Mouse (Mus musculus) left cerebral cortex, adult 2 months (tissue): Measurements from ENCODE around the gene Tsnaxip1. TPM values are rescaled to one million over a fixed set of nuclear protein-coding genes. Genes with fewer than 3 reads are reported as not detected.
"Not testable (repeated sequence)": the region's sequence is repeated elsewhere in the genome, so short reads cannot be mapped to it uniquely, and the experiment has no call there.

Source experiments
- DNase-seq, 2 experiments: peaks; one replicate each; pipeline ENCODE4 v3.0.0; 2021 to 2022; ENCODE audit warnings: low spot score in 2 of 2, mixed read lengths in 1 of 2; ENCODE audit errors: extremely low spot score in 1 of 2
- H3K27ac ChIP-seq: fragments of 200-600 bp; 2 replicates; pipeline ENCODE4 v1.8.1; 2022
- H3K4me3 ChIP-seq: fragments of 200-600 bp; 2 replicates; pipeline ENCODE4 v1.8.1; 2022
- CTCF ChIP-seq: fragments of 200-600 bp; IDR thresholded peaks from 2 replicates; pipeline ENCODE4 v1.8.1; 2022; ENCODE audit warnings: antibody characterized with exemption, mild to moderate bottlenecking, moderate library complexity
- intact Hi-C: fragments of 180-260 bp; cut with DNase I; formaldehyde crosslinking; loops from one replicate; pipeline ENCODE4 v1.15.1; 2025
- total RNA-seq, 2 experiments: library from RNA; stranded (reverse); gene quantifications; 2 replicates each; pipeline ENCODE4 v1.2.3; 2021

The Tsnaxip1 gene
- total RNA-seq, 2 experiments from 2014 or later = 0.44 TPM; not detected in 1

DNA sequence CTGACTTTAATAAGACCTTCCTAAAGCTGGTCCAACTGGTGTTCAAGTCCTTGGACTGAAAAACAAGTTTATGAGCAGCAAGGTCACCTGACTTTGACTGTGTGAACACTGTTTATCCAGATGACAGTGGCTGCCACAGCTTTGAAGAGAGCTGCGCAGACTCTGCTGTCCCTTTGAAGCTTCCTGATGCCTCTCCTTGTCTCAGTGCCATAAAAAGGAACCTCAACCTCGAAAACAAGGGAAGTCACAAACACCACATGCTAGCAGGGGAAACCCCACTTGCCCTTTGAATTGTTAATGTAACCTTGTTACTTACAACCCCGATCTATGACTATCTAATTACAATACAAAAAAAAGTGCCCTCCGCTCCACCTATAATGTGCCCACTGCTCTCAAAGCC lies 2.0 kb upstream of the Tsnaxip1 start:
- H3K4me3 ChIP-seq = no peak overlapping the region; the same call in 1 of the 2 replicates
- intact Hi-C loops = no loop called here
- H3K27ac ChIP-seq = no peak overlapping the region
- TF ChIP-seq CTCF = no peak
- DNase-seq = no peak

- Histone ChIP-seq H3K4me3 (peak overlapping the region; percentile 79), H3K27ac (peak overlapping the region; percentile 66)
- no peak for TF ChIP-seq CTCF
- intact Hi-C loops = loop anchor here (2.0 kb wide), 1 partner anchor 68 kb away; the partner anchor contains the start of gene Gfod2
- DNase-seq = no peak
Observed at GRCm38 (mm10) chr8:105826379-105826778, 1.2 kb upstream of the Tsnaxip1 start.

DNA sequence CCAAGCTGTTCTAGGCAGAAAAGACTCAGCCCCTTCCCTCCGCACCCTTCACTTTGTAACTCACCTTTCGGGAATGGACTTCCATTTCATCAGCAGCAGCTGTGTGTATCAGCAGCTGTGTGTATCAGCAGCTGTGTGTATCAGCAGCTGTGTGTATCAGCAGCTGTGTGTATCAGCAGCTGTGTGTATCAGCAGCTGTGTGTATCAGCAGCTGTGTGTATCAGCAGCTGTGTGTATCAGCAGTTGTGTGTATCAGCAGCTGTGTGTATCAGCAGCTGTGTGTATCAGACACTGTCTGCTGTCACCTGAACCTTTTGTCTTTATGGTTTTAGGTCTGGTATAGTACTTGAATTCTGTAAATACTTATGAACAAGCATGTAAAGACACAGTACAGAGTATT lies 6.2 kb downstream of the Tsnaxip1 start:
- intact Hi-C loops = loop anchor here (2.0 to 5.0 kb wide), 2 partner anchors 97 to 121 kb away; no protein-coding TSS in a partner anchor
- H3K27ac ChIP-seq, H3K4me3 ChIP-seq, DNase-seq: not testable (repeated sequence)

GRCm38 (mm10) chr8:105835318-105835717 lies 7.8 kb downstream of the Tsnaxip1 start:
- Histone ChIP-seq H3K27ac (no peak overlapping the region), H3K4me3 (no peak overlapping the region)
- intact Hi-C loops = loop anchor here (2.0 to 5.0 kb wide), 2 partner anchors 95 to 187 kb away; no protein-coding TSS in a partner anchor
- peak; percentile 68 for TF ChIP-seq CTCF
- peak; percentile 56 to 71 for DNase-seq

DNA sequence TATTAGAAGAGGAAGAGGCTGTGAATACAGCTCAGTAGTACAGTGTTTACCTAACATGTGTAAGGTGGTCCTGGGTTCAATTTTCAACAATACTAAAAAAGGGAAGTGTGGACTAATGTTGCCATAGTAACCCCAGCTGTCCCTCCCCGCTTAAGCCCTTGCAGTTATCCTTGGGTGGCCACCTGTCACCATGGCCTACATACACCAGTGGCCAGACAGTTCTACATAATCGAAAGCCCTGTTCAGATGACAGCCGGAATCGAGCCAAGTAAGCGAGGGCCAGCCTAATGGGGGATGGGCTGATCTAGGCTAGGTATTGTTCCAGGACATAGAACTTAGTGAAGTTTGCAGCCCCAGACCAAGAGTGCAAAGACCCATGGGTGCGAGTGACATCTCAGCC lies 9.5 kb downstream of the Tsnaxip1 start:
- H3K4me3 ChIP-seq = no peak overlapping the region
- H3K27ac ChIP-seq = no peak overlapping the region
- no peak for DNase-seq
- no peak for TF ChIP-seq CTCF
- intact Hi-C loops = loop anchor here (5.0 kb wide), 1 partner anchor 185 kb away; no protein-coding TSS in a partner anchor

- Histone ChIP-seq H3K27ac (no peak overlapping the region), H3K4me3 (no peak overlapping the region)
- no peak for DNase-seq
- intact Hi-C loops = loop anchor here (5.0 kb wide), 1 partner anchor 183 kb away; no protein-coding TSS in a partner anchor
- TF ChIP-seq CTCF = no peak
Observed at GRCm38 (mm10) chr8:105839209-105839608, 11.7 kb downstream of the Tsnaxip1 start.

DNA sequence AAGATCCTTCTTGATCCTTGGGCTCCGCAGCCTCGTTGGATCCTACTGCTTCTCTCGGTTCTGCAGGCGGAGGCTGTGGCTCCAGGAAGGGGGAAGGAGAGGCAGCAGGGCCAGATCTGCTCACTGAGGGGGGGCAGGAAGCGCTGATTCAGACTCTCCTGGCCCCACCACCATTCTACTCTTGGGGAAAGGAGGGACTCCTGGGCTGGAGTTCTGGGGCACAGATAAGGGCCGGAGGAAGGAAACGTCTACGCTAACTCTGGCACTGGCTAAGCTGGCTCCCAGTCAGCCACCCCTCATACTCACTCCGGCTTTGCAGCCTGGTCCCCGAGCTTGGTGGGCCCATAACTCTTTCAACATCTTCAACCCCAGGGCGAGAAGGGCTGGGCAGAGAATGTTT lies 19.1 kb downstream of the Tsnaxip1 start:
- intact Hi-C loops = no loop called here
- no peak for TF ChIP-seq CTCF

DNA sequence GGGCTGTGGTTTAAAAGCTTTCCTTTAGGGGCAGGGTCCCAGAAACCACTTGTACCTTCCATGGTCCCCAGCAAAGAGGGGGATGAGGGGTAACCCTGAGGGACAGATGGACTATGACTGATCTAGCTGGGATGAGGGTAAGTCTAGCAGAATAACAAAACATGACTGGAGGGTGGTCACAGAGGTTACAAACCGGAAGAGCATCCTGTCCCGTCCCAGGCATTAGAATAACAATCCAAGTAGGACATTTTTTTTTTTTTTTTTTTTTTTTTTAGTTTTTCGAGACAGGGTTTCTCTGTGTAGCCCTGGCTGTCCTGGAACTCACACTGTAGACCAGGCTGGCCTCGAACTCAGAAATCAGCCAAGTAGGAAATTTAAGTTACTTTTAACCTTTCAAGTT lies 22.5 kb downstream of the Tsnaxip1 start:
- Histone ChIP-seq H3K27ac (no peak overlapping the region), H3K4me3 (no peak overlapping the region)
- no peak for TF ChIP-seq CTCF
- intact Hi-C loops = loop anchor here (5.0 kb wide), 2 partner anchors 138 to 162 kb away; partner anchors contain the start of gene Ddx28
- no peak for DNase-seq

More for the DNA sequence above, 19.1 kb downstream of the Tsnaxip1 start:
- H3K4me3 ChIP-seq = no peak overlapping the region
- H3K27ac ChIP-seq = no peak overlapping the region
- no peak for DNase-seq

- Histone ChIP-seq H3K4me3 (no peak overlapping the region), H3K27ac (no peak overlapping the region)
- TF ChIP-seq CTCF = no peak
- intact Hi-C loops = loop anchor here (5.0 kb wide), 2 partner anchors 138 to 162 kb away; partner anchors contain the start of gene Ddx28
- DNase-seq = no peak
Observed at GRCm38 (mm10) chr8:105850611-105851010, 23.1 kb downstream of the Tsnaxip1 start.

GRCm38 (mm10) chr8:105851651-105852143 lies 24.2 kb downstream of the Tsnaxip1 start:
- Histone ChIP-seq H3K27ac (peak overlapping the region; percentile 67), H3K4me3 (peak overlapping the region; percentile 70)
- intact Hi-C loops = loop anchor here (5.0 kb wide), 2 partner anchors 139 to 161 kb away; partner anchors contain the start of gene Ddx28
- DNase-seq = peak; percentile 84 to 87
- TF ChIP-seq CTCF = no peak

- no peak for DNase-seq
- intact Hi-C loops = loop anchor here (5.0 kb wide), 2 partner anchors 140 to 160 kb away; partner anchors contain the start of gene Ddx28
- TF ChIP-seq CTCF = no peak
- Histone ChIP-seq H3K4me3 (peak overlapping the region; percentile 70), H3K27ac (no peak overlapping the region; the same call in 1 of the 2 replicates)
Observed at GRCm38 (mm10) chr8:105852146-105852729, 24.7 kb downstream of the Tsnaxip1 start.

- H3K4me3 ChIP-seq = no peak within 1 kb of the TSS
- TF ChIP-seq CTCF = no peak
- intact Hi-C loops = loop anchor here (5.0 kb wide), 2 partner anchors 141 to 159 kb away; partner anchors contain the start of gene Ddx28
- no peak for DNase-seq
- H3K27ac ChIP-seq = no peak within 1 kb of the TSS; the same call in 1 of the 2 replicates
Observed at GRCm38 (mm10) chr8:105853178-105853577, 25.6 kb downstream of the Tsnaxip1 start, which contains the start of gene Cenpt. Gene Cenpt (minus strand): TSS chr8:105853278.
